Mouse (Mus musculus) forebrain, embryonic 13.5 days (tissue): Measurements from ENCODE around the gene Arid1b. TPM values are rescaled to one million over a fixed set of nuclear protein-coding genes. Genes with fewer than 3 reads are reported as not detected.
"Not testable (repeated sequence)": the region's sequence is repeated elsewhere in the genome, so short reads cannot be mapped to it uniquely, and the experiment has no call there.

ENCODE experiments used
- ATAC-seq: fragments of 200-750 bp; cut with Nextera tagmentation; 2 replicates; pipeline ENCODE4 v1.8.0; 2017
- H3K27ac ChIP-seq: fragments of 300-500 bp; sonication (generic); 2 replicates; pipeline ENCODE4 v1.5.1; 2015; ENCODE audit warnings: inconsistent platforms, mild to moderate bottlenecking, moderate library complexity
- H3K27me3 ChIP-seq: fragments of 300-500 bp; sonication (generic); 2 replicates; pipeline ENCODE4 v1.6.1; 2015; ENCODE audit warnings: mild to moderate bottlenecking, inconsistent platforms
- H3K36me3 ChIP-seq: fragments of 300-500 bp; sonication (generic); 2 replicates; pipeline ENCODE4 v1.6.1; 2015; ENCODE audit warnings: mild to moderate bottlenecking, inconsistent platforms; ENCODE audit not compliant: poor library complexity, severe bottlenecking
- H3K4me1 ChIP-seq: fragments of 300-500 bp; sonication (generic); 2 replicates; pipeline ENCODE4 v1.6.1; 2015; ENCODE audit warnings: inconsistent platforms
- H3K4me2 ChIP-seq: fragments of 300-500 bp; sonication (generic); 2 replicates; pipeline ENCODE4 v1.6.1; 2015; ENCODE audit warnings: inconsistent platforms, mild to moderate bottlenecking, moderate library complexity
- H3K4me3 ChIP-seq: fragments of 300-500 bp; sonication (generic); 2 replicates; pipeline ENCODE4 v1.5.1; 2015; ENCODE audit warnings: mild to moderate bottlenecking, inconsistent platforms
- H3K9ac ChIP-seq: fragments of 300-500 bp; sonication (generic); 2 replicates; pipeline ENCODE4 v1.6.1; 2015; ENCODE audit warnings: mild to moderate bottlenecking, inconsistent platforms
- H3K9me3 ChIP-seq: fragments of 300-500 bp; sonication (generic); replicated peaks from 2 replicates; pipeline ENCODE4 v1.6.1; 2016; ENCODE audit warnings: inconsistent platforms
- WGBS: fragments of 180-500 bp; shearing (Covaris S2); methylation state at CpG from one replicate; pipeline ENCODE4 v1.1.7; 2015; 5-methylcytosine and 5-hydroxymethylcytosine counted together
- polyA plus RNA-seq: library from polyadenylated mRNA; unstranded; fragments of >200 nt; fragmentation: Nextera tagmentation; extraction: Ambion mirVana; gene quantifications from 2 replicates; pipeline ENCODE4 v1.2.1, GENCODE M21; 2015

Arid1b gene
- polyA plus RNA-seq, 1 experiment from 2014 or later, result 11.7 TPM

GRCm38 (mm10) chr17:5110159-5110558, 116.0 kb downstream of the Arid1b start:
- Histone ChIP-seq H3K4me3 (no peak overlapping the region), H3K27ac (no peak overlapping the region), H3K36me3 (no peaks in the 10 kb centered on the region), H3K9ac (no peak overlapping the region), H3K9me3 (no peaks in the 10 kb centered on the region), H3K4me2 (no peak overlapping the region), H3K27me3 (no peaks in the 10 kb centered on the region), H3K4me1 (peaks cover 50% of the 10 kb centered on the region)
- WGBS, result 81% methylated on average over 4 of the region's 4 CpGs
- ATAC-seq, result no peak

GRCm38 (mm10) chr17:5110981-5111380, 116.8 kb downstream of the Arid1b start:
- not testable (repeated sequence) for H3K9me3 ChIP-seq, ATAC-seq
- 89% methylated on average over 5 of the region's 5 CpGs for WGBS

GRCm38 (mm10) chr17:5112116-5112515, 118.0 kb downstream of the Arid1b start:
- Histone ChIP-seq H3K4me1 (peaks cover 37% of the 10 kb centered on the region), H3K4me2 (no peak overlapping the region), H3K4me3 (no peak overlapping the region), H3K27ac (no peak overlapping the region), H3K9ac (no peak overlapping the region), H3K36me3 (no peaks in the 10 kb centered on the region), H3K27me3 (no peaks in the 10 kb centered on the region), H3K9me3 (no peaks in the 10 kb centered on the region)
- ATAC-seq, result no peak
- WGBS, result 92% methylated on average over 4 of the region's 4 CpGs

More at GRCm38 (mm10) chr17:5110981-5111380, 116.8 kb downstream of the Arid1b start:
- H3K4me3 ChIP-seq, H3K4me2 ChIP-seq, H3K27me3 ChIP-seq, H3K9ac ChIP-seq, H3K36me3 ChIP-seq, H3K27ac ChIP-seq: not testable (repeated sequence)
- peaks cover 48% of the 10 kb centered on the region for H3K4me1 ChIP-seq

GRCm38 (mm10) chr17:5115952-5116351, 121.8 kb downstream of the Arid1b start:
- no peak for ATAC-seq

GRCm38 (mm10) chr17:5116990-5117389, 122.9 kb downstream of the Arid1b start:
- Histone ChIP-seq H3K36me3 (no peaks in the 10 kb centered on the region), H3K9me3 (no peaks in the 10 kb centered on the region), H3K4me3 (no peak overlapping the region), H3K27ac (no peak overlapping the region), H3K27me3 (no peaks in the 10 kb centered on the region), H3K9ac (no peak overlapping the region), H3K4me2 (no peak overlapping the region), H3K4me1 (peaks cover 36% of the 10 kb centered on the region)
- WGBS, result 44% methylated on average over 2 of the region's 2 CpGs
- no peak for ATAC-seq

More at GRCm38 (mm10) chr17:5115952-5116351, 121.8 kb downstream of the Arid1b start:
- Histone ChIP-seq H3K4me2 (no peak overlapping the region), H3K9ac (no peak overlapping the region), H3K36me3 (no peaks in the 10 kb centered on the region), H3K4me3 (no peak overlapping the region), H3K27me3 (no peaks in the 10 kb centered on the region), H3K9me3 (no peaks in the 10 kb centered on the region), H3K27ac (no peak overlapping the region), H3K4me1 (peaks cover 29% of the 10 kb centered on the region)
- 78% methylated on average over 6 of the region's 6 CpGs for WGBS

- ATAC-seq, result no peak
- Histone ChIP-seq H3K27ac (no peak overlapping the region), H3K9me3 (no peaks in the 10 kb centered on the region), H3K4me2 (no peak overlapping the region), H3K36me3 (no peaks in the 10 kb centered on the region), H3K9ac (no peak overlapping the region), H3K4me3 (no peak overlapping the region), H3K4me1 (peaks cover 45% of the 10 kb centered on the region), H3K27me3 (no peaks in the 10 kb centered on the region)
- 96% methylated on average over 4 of the region's 4 CpGs for WGBS
These were observed 124.0 kb downstream of the Arid1b start for GRCm38 (mm10) chr17:5118171-5118570.

GRCm38 (mm10) chr17:5124643-5125042, 130.5 kb downstream of the Arid1b start:
- H3K9me3 ChIP-seq, result no peaks in the 10 kb centered on the region
- no peak for ATAC-seq
- H3K27me3 ChIP-seq, result no peaks in the 10 kb centered on the region
- no peak overlapping the region for H3K4me2 ChIP-seq
- peaks cover 45% of the 10 kb centered on the region for H3K4me1 ChIP-seq
- H3K36me3 ChIP-seq, result no peaks in the 10 kb centered on the region
- H3K4me3 ChIP-seq, result no peak overlapping the region
- no peak overlapping the region for H3K9ac ChIP-seq
- WGBS, result 80% methylated on average over 2 of the region's 2 CpGs
- no peak overlapping the region for H3K27ac ChIP-seq

GRCm38 (mm10) chr17:5125084-5125855, 131.1 kb downstream of the Arid1b start:
- H3K4me2 ChIP-seq, result no peak overlapping the region
- peaks cover 41% of the 10 kb centered on the region for H3K4me1 ChIP-seq
- no peak overlapping the region for H3K27ac ChIP-seq
- H3K9me3 ChIP-seq, result no peaks in the 10 kb centered on the region
- no peaks in the 10 kb centered on the region for H3K27me3 ChIP-seq
- H3K36me3 ChIP-seq, result no peaks in the 10 kb centered on the region
- no peak overlapping the region for H3K9ac ChIP-seq
- ATAC-seq, result no peak
- 68% methylated on average over 5 of the region's 5 CpGs for WGBS
- H3K4me3 ChIP-seq, result no peak overlapping the region

- H3K4me1 ChIP-seq, result peaks cover 32% of the 10 kb centered on the region
- H3K9me3 ChIP-seq, result no peaks in the 10 kb centered on the region
- H3K36me3 ChIP-seq, result no peaks in the 10 kb centered on the region
- H3K27ac ChIP-seq, result no peak overlapping the region
- no peak overlapping the region for H3K4me2 ChIP-seq
- no peak overlapping the region for H3K9ac ChIP-seq
- H3K4me3 ChIP-seq, result no peak overlapping the region
- ATAC-seq, result no peak
- 82% methylated on average over 5 of the region's 5 CpGs for WGBS
- H3K27me3 ChIP-seq, result no peaks in the 10 kb centered on the region
These were observed 132.0 kb downstream of the Arid1b start for GRCm38 (mm10) chr17:5125856-5126806.

GRCm38 (mm10) chr17:5129606-5130005, 135.5 kb downstream of the Arid1b start:
- no peaks in the 10 kb centered on the region for H3K9me3 ChIP-seq
- ATAC-seq, result no peak
- 88% methylated on average over 2 of the region's 2 CpGs for WGBS
- no peak overlapping the region for H3K27ac ChIP-seq
- peaks cover 4% of the 10 kb centered on the region; the same call in 1 of the 2 replicates for H3K36me3 ChIP-seq
- H3K9ac ChIP-seq, result no peak overlapping the region
- no peaks in the 10 kb centered on the region for H3K27me3 ChIP-seq
- no peak overlapping the region for H3K4me2 ChIP-seq
- no peak overlapping the region for H3K4me3 ChIP-seq
- H3K4me1 ChIP-seq, result peaks cover 17% of the 10 kb centered on the region

GRCm38 (mm10) chr17:5130116-5130515, 136.0 kb downstream of the Arid1b start:
- ATAC-seq, result no peak
- 88% methylated on average over 4 of the region's 4 CpGs for WGBS
- Histone ChIP-seq H3K36me3 (peaks cover 4% of the 10 kb centered on the region; the same call in 1 of the 2 replicates), H3K9ac (no peak overlapping the region), H3K27ac (no peak overlapping the region), H3K9me3 (no peaks in the 10 kb centered on the region), H3K4me2 (no peak overlapping the region), H3K4me3 (no peak overlapping the region), H3K27me3 (no peaks in the 10 kb centered on the region), H3K4me1 (peaks cover 17% of the 10 kb centered on the region)

GRCm38 (mm10) chr17:5131706-5132105, 137.6 kb downstream of the Arid1b start:
- Histone ChIP-seq H3K9ac (no peak overlapping the region), H3K27me3 (no peaks in the 10 kb centered on the region), H3K4me2 (no peak overlapping the region), H3K27ac (no peak overlapping the region), H3K4me1 (peaks cover 23% of the 10 kb centered on the region), H3K36me3 (peaks cover 4% of the 10 kb centered on the region; the same call in 1 of the 2 replicates), H3K9me3 (no peaks in the 10 kb centered on the region), H3K4me3 (no peak overlapping the region)
- WGBS, result 93% methylated on average over 6 of the region's 6 CpGs
- ATAC-seq, result no peak
